Mouse (Mus musculus): ENCODE results near the gene Fam207a.

DNA sequence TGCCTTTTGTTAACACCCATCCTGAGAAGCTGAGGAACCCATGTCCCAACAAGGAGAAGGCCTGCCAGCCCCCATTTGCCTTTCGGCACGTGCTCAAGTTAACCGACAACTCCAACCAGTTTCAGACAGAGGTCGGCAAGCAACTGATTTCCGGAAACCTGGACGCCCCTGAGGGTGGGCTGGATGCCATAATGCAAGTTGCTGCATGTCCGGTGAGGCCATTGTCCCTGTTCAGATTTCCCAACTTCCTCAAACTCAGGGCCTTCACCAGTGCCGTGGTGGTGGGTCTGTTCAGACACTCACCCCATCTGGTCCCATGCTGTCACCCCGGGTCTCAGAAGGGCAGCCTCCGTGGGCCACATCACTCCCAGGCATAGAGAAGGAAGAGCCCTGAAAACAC lies 33.0 kb upstream of the Fam207a start:
- TF ChIP-seq CTCF (IDR thresholded peaks at IDR 0.05; ENCODE audit: control insufficient read depth, insufficient read depth, insufficient replicate concordance, low read depth, low read length) (no peak), POLR2A (IDR thresholded peaks at IDR 0.05; ENCODE audit: control insufficient read depth, low read depth, low read length) (no peak)
